Mouse (Mus musculus): ENCODE data around the gene Fbxo34.
"Not testable (repeated sequence)": the region's sequence is repeated elsewhere in the genome, so short reads cannot be mapped to it uniquely, and the experiment has no call there.

Fbxo34 gene

DNA sequence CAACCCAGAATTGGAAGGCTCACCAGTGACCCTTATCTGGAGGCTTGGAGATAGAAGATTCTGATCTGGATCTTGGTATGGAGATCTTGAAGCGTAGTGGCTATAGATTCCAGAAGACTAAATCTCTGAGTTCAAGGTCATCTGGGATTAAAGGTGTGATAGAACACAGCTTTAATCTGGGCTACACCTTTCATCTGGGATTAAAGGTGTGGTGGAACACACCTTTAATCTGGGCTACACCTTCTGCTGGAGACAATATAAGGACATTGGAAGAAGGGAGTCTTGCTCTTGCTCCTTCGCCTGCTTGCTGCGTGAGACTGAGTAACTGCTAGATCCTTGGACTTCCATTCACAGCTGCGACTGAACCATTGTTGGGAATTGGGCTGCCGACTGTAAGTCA, at the start of gene Fbxo34:
Fbxo34 (plus strand) TSS at position 301 of the 400 bp plus-strand sequence.
- not testable (repeated sequence) for DNase-seq (ENCODE audit: low read depth, low spot score)

DNA sequence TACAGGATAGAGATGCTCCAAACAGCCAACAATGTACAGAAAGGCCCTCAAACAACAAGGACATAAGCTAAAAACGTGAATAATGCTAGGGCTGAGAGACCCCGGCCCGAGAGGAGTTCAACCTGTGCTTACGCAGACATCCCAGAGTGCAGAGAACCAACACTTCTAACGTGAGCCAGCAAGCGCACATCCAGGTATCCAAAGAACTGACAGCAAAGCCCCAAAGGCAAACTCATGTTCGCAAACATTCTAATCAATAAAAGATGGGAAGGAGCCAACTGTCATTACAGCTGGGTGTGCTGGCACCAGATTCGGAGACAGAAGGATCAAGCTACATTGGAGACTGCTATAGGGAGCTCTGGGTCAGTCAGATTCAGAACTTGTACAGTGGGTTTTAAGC, 47.5 kb upstream of the Fbxo34 start:
- no peak for DNase-seq (ENCODE audit: low read depth, low spot score)

DNA sequence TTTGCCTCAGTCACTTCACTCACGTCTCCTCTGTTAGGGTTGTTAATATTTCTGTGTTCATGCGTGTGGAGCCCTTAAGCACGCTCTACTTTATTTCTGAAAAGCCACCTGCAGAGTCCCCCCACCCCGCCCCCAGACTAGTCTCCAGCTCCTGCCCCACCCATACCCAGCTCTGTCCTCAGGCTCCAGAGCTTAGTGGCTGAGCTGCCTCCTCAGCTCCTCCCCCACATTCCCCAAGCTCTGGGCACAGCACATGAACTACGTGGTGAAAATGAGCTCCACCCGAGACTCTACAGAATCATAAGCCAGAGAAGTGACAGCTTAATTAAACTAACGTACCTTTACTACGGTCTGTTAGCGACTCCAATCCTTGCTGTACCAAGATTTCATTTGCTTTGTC, 44.2 kb upstream of the Fbxo34 start:
- no peak for DNase-seq (ENCODE audit: low read depth, low spot score)

DNA sequence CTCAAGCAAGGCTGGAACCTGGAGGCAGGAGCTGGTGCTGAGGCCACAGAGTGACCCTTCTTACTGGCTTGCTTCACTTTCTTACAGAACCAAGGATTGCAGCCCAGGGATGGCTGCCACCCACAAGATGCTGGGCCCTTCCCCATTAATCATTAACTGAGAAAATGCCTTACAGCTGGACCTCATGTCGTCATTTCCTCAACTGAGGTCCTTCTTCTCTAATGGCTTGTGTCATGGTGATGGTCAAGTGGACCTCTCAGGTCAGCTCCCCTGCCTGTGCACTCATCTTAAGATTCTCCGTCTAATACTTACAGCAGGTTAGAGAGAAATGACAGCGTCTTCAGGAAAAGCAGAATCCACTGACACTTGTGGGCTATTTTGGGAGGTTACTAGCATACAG, 32.9 kb upstream of the Fbxo34 start:
- no peak for DNase-seq (ENCODE audit: low read depth, low spot score)

DNA sequence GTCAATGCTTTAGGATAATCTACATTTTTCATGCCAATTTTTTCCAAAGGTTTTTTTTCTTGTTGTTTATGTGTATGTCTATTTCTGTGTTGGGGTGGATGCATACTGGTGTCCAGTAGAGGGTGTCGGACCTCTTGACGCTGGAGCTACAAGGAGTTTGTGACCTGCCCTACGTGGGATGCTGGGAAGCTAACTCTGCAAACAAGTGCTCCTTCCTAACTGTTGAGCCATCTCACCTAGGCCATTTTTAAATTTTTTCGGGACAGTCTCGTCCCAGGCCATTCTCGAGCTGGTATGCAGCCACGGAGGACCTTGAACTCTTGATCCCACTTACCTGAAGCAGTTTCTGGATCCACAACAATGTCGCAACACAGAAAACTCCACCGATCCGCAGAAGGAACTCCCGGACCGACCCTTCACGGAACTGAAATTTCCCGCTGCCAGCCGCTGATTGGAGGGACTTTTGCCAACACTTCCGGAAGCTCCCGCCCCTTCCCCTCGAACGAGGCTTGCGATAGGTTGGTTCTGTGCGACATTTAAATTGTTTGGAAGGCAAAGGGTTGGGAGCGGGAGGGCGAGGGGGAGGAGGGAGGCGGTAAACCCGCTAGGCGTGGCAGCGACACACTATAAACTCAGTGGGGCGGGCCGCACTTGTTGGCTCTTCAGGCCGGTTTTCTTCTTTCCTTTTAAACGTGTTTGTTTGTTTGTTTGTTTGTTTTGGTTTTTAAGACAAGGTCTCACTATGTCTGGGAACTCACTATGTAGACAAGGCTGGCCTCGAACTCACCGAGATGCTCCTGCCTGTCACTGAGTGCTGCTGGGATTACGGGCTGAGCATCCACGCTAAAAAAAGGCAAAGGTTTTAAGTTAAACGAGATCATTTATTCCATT, 32.2 kb upstream of the Fbxo34 start, which contains the start of gene Dlgap5:
Dlgap5 (minus strand) TSS at position 633 of the 891 bp plus-strand sequence.
- DNase-seq (ENCODE audit: low read depth, low spot score) = peak; percentile 95

DNA sequence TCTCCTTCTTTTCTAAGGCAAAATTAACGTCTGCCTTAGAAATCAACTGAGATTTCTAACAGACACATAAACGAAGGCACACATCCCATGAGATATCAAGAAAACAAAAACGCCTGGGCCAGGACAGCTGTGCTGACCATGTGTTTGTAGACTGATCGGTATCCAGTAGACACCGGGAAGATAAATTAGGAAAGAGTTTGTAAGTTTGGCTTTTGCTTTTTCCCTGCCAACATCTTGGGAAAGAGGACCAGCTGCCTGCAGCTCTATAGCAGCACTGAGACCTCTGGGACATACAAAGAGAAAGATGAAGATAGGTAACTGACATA, 31.6 kb upstream of the Fbxo34 start:
- DNase-seq (ENCODE audit: low read depth, low spot score) = no peak

DNA sequence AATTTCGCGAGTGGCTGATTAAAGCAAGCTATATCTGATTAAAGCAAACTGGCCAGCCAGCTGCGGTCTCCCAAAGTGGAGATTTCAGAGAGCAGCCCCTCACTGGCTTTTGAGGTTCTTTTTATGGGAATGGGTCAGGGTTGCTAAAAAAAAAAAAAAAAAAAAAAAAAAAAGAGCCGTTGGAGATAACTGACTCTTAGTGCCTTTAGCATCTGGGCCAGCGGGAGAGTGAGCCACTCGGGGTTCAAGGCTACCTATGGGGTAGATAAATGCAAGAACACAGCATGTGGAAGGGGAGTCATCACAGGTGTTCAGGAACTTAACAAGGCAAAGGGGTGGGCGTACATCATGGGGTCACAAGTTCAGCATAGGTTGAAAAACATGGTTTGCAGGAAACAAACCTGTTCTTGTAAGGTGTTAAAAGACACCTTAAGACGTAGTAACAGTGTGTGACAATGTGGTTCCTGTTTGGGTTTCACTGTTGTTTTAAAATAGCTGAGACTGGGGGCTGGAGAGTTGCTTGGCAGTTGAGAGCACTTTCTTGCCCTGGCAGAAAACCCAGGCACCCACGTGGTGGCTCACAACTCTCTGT, 31.1 kb upstream of the Fbxo34 start:
- no peak for DNase-seq (ENCODE audit: low read depth, low spot score)

DNA sequence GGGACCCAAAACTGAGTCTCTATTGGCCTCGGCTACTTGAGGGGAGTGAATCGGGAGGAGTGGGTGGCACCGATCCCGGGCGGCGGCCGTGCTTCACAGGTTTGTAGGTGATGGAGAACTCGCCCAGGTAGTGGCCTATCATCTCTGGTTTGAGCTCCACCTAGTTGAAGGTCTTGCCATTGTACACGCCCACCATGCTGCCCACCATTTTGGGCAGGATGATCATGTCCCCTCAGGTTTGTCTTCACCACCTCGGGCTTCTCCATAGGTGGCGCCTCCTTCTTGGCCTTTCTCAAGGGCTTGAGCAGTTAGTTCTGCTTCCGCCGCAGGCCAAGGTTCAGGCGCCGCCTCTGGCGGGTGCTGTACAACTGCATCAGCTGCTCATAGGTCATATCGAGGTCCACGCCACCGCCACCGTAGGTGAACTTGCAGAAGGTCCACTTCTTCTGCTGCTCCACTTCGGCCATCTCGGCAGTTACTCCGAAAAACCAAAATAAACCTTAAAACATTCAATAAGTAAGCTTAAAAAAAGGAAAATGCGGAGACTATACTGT, 30.4 kb upstream of the Fbxo34 start:
- no peak for DNase-seq (ENCODE audit: low read depth, low spot score)

DNA sequence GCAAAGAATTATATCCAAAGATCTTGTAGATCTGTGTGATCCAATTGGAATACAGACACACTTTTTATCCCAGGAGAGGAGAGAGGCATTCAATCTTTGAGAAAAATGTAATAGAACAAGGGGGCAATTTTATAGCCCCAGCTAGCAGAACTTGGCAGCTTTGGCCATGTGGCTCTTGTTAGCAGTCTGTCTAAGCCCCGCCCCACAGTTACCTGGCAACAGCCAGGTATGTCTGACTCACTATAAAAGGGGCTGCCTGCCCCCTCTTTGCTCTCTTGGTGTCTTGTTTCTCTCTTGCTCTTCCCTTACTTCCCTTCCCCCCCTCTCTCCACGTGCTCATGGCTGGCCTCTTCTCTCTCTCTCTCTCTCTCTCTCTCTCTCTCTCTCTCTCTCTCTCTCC, 28.6 kb upstream of the Fbxo34 start:
- no peak for DNase-seq (ENCODE audit: low read depth, low spot score)

DNA sequence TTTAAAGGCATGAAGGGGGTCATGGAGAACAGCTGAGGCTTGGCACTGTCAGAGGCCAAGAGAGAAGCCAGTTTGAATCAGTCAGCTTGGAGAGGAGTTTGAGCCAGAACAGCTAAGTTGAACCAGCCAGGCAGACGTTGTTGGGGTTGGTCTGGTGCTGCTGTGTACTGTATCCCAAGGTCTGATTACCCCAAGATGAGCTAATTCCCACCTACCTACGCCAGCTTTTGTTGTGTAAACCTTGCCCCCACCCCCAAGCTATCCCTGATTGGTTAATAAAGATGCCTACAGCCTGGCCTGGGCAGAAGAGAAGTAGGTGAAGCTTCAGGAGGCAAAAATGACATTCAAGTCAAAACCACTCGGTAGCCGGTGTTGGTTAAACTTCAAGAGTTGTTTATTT, 27.8 kb upstream of the Fbxo34 start:
- no peak for DNase-seq (ENCODE audit: low read depth, low spot score)

DNA sequence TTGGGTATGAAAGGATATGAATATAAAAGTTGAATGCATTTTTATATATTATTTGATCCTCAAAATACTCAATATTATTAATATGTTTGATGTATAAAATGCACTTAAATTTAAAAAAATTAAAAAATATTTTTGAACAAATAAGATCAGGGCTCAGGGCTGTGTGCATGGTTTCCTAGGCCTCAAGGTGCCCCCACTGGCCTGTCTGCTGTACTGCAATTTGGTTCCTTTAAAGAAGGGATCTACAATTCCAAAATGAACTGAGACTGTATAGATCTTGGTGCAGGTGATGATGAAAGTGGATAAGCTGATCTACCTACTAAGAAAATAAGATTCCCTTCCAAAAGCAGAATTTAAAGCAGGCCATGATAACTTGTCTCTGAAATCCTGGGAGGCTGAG, 17.2 kb upstream of the Fbxo34 start:
- DNase-seq (ENCODE audit: low read depth, low spot score) = peak; percentile 43

DNA sequence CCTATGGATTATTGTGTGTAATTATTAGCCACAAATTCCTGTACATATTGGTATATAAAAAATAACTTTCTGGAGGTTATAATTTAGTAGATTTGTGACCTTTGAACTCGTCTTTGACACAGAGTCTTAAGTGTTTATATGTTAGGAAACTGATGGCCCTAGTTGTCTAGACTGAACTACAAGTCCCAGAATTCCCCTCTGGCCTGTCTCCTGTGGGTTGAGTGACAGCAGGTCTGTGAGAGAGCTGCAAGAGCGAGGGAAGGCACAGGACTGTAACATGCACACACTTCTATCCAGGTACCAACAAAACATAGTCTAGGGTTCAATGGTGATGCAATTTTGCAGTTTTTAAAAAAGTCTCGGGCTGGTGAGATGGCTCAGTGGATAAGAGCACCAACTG, 11.3 kb upstream of the Fbxo34 start:
- DNase-seq (ENCODE audit: low read depth, low spot score) = no peak

DNA sequence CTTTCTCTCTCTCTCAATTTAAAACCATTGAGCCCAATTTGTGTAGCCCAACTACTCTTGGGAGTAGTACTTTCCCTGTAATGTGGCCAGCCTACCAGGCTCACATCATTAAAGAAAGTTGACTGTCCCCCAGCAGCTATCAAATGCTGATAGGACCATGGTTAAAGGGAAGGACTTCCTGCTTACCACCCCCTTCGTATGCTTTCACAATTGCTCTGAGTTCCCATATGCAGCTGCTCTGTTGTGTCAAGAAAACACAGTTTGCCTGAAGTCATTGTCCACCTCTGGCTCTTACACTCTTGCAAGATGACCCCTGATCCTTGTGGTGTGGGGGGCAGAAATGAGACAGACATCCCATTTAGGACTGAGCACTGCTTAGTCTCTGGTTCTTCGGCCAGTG, 5.3 kb upstream of the Fbxo34 start:
- no peak for DNase-seq (ENCODE audit: low read depth, low spot score)

DNA sequence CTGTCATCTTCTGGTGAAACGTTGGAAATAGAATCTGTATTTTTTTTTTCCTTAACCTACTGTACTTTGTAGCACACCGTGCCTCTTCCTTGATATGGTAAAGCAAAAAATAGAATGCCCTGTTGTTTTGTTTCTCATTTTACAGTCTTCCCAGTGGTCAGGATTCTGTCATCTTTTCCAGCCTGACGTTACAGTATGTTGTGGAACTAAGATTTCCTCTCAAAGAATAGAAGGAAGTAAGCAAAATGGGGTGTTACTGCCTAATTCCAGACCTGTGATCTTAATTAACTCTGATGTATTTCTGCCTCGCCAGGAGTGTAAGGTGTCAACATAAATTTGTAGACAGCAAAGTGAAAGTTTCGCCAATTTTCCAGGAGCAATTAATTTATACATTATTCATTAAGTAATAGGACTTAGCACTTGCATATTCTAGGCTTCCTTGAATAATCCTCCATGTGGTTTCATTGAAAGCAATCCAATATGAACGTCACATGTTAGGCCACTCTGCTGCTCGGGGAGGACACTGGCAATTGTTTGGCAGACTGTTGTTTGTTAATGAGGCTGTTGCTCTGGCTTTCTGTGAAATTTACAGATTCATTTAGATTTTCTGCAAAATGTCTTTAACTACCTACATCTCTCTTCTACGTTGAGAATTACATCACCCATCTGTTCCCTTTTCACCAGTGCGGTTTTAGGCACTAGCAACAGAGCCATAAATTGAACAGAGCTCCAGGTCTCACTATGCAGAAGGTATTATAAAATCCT, 4.7 kb upstream of the Fbxo34 start:
- DNase-seq (ENCODE audit: low read depth, low spot score) = no peak

DNA sequence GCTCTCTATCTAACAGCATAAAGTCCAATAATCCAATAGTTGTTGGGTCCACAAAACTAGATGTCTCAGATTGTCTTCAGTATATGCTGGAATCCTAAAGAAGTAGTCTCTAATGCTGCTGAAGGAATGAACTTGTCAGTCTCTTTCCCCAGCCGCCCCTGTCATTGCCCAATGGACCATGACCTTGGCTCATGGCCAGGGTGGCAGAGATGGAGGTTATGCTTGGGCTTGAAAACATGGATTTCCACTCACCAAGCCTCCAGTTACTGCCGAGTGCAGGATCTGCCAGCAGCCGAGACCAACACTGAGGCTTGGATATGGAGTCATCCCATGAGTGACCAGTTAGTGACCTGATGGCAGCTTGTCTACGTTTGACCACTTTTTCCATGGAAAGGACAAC, 9.3 kb downstream of the Fbxo34 start:
- no peak for DNase-seq (ENCODE audit: low read depth, low spot score)

DNA sequence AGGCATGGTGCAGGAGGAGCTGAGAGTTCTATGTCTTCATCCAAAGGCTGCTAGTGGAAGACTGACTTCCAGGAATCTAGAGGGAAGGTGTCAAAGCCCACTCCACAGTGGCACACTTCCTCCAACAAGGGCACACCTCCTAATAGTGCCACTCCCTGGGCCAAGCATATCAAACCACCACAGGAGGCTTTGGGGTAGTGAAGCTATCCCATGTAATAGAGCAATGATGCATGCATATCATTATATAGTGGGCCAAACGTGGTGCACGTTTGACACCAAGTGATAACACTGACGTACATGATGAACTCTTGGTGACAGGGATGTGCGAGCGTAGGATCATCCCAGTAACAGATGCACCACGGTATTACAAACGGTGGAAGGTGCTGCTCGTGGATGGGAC, 11.8 kb downstream of the Fbxo34 start:
- DNase-seq (ENCODE audit: low read depth, low spot score) = no peak

DNA sequence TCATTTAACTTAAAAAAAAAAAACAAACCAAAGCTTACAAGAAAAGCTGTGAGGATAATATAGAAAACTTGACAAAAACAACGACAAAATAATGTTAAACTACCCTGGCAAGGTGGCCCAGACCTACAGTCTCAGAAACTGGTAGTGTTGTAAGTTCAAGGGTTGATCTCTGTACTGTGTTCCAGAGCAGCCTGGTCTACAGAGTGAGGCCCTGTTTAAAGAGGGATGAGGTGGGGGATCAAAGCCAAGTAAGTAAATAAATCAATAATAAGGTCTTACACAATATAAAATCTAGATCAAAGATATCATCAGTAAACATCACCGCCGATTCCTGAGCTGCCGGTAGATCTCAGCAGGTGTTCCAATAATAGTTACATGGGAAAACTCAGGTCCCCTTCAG, 12.2 kb downstream of the Fbxo34 start:
- no peak for DNase-seq (ENCODE audit: low read depth, low spot score)

DNA sequence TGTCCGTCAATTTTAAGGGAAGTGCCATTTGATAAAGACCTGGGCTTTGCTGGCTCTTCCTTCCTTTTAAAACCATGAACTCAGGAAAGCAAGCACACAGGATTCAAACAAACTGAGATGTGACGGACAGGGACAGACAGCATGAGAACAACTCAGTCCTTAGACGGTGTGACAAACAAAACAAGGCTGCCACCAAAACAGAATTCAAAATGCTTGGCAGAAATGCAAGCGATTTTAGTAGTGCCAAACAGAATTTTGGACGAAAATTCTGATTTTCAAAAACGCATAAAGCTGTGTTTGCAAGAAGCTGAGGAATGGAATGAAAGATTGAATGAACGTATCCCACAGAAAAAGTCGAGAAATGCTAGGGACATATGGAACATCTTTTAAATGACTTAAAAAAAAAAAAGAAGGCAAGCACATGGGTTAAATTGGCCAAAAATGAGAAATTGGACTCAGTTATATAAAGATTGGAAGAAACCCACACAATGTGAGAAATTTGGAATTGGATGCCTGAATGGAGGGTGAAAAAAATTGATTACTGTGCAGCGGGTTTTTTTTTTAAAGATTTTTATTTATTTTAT, 12.7 kb downstream of the Fbxo34 start:
- no peak for DNase-seq (ENCODE audit: low read depth, low spot score)

DNA sequence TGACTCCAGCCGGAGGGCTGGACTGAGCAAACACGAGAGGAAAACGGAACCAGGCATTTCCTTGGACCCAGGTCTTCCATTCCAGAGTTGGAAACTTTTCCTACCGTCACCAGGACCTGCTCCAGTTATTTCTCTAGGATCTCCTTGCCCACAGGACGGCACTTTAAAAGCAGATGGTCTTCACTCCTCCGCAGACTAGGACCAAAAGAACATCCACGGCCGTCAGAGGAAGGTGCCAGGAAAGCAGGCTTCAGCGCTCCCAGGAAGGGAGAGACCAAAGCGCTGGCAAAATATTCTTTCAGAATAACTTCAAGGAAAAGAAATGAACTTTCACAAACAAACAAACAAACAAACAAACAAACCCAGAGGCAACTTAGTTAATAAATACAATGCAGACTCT, 14.2 kb downstream of the Fbxo34 start:
- no peak for DNase-seq (ENCODE audit: low read depth, low spot score)

DNA sequence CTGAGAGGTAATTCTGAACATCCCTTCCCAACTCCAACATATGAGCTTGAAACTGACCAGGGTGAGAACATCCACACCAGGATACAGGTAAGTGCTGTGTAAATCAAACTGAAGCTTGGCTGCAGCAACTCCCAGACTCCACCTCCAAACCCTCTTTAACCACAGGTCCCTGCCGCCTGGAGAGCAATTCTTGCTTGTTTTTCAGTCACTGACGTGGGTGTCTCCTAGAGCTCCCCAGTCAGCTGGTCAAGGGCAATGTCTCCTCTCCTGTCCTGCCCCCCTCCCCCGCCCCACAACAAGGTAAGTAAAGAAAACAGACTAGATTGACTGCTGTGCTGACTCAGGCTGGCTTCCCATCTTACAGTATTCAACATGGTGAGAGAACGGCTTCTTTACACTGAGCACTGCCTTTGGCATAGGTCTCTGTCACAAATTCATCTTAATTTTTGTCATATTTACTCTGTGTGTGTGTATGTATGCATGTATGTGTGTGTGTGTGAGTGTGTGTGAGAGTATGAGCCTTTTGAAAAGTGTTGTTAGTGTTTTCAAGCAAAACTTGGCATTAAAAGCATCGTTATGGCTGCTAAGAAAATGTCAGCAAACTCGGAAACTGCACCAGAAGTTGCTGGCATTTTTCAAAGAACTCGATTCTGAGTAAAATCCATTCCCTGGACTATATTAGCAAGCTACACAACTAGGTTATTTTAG, 15.4 kb downstream of the Fbxo34 start:
- no peak for DNase-seq (ENCODE audit: low read depth, low spot score)

DNA sequence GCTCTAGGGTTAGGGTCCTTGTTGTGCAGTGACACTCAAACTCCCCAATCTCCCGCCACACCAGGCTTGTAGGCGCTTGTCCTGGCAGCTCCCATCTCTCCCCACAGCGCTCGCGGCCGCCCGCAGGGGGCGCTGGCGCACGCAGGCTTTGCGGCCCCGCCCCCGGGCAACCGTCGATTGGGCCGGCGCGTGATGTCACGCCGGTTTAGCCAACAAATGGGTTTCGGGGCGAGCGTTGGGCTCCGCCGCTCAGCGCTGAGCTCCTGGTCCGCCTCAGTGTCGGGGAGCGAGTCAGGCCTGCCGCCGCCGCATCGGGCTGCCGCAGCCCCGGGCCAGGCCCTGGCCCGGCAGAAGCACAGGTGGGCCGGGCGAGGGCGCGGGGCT, 22.1 kb downstream of the Fbxo34 start:
- peak; percentile 97 for DNase-seq (ENCODE audit: low read depth, low spot score)
